Mouse (Mus musculus): Measurements from ENCODE around the gene Nup85. TPM values are rescaled to one million over a fixed set of nuclear protein-coding genes. Genes with fewer than 3 reads are reported as not detected.

The Nup85 gene
- polyA plus RNA-seq, 1 experiment from 2014 or later: 192 TPM

- no peak for ATAC-seq (ENCODE audit: borderline replicate concordance, extremely low read depth, low FRiP score, low TSS enrichment)
- Histone ChIP-seq H3K27me3 (no peaks in the 10 kb centered on the region), H3K4me2 (no peak overlapping the region), H3K9ac (no peak overlapping the region), H3K4me1 (peaks cover 19% of the 10 kb centered on the region), H3K4me3 (no peak overlapping the region), H3K36me3 (peaks cover 5% of the 10 kb centered on the region; the same call in 1 of the 2 replicates), H3K27ac (no peak overlapping the region), H3K9me3 (no peaks in the 10 kb centered on the region)
- WGBS: 90% methylated on average over 7 of the region's 7 CpGs
Measured at GRCm38 (mm10) chr11:115616371-115616770, 52.1 kb downstream of the Nup85 start.

- H3K36me3 ChIP-seq: peaks cover 5% of the 10 kb centered on the region; the same call in 1 of the 2 replicates
- H3K9ac ChIP-seq: no peak overlapping the region
- no peak overlapping the region for H3K27ac ChIP-seq
Measured at GRCm38 (mm10) chr11:115616893-115617292, 52.7 kb downstream of the Nup85 start.

GRCm38 (mm10) chr11:115618001-115618400, 53.8 kb downstream of the Nup85 start:
- WGBS: 75% methylated on average over 2 of the region's 2 CpGs
- no peak overlapping the region for H3K4me2 ChIP-seq
- ATAC-seq (ENCODE audit: borderline replicate concordance, extremely low read depth, low FRiP score, low TSS enrichment): no peak
- H3K27ac ChIP-seq: no peak overlapping the region
- peaks cover 11% of the 10 kb centered on the region for H3K4me1 ChIP-seq
- no peaks in the 10 kb centered on the region for H3K9me3 ChIP-seq
- no peaks in the 10 kb centered on the region for H3K27me3 ChIP-seq
- no peak overlapping the region for H3K9ac ChIP-seq
- peaks cover 12% of the 10 kb centered on the region; the same call in 1 of the 2 replicates for H3K36me3 ChIP-seq
- H3K4me3 ChIP-seq: no peak overlapping the region

More at GRCm38 (mm10) chr11:115616893-115617292, 52.7 kb downstream of the Nup85 start:
- no peak overlapping the region for H3K4me3 ChIP-seq
- H3K4me2 ChIP-seq: no peak overlapping the region
- no peaks in the 10 kb centered on the region for H3K27me3 ChIP-seq
- ATAC-seq (ENCODE audit: borderline replicate concordance, extremely low read depth, low FRiP score, low TSS enrichment): no peak
- WGBS: 81% methylated on average over 6 of the region's 6 CpGs
- H3K4me1 ChIP-seq: peaks cover 14% of the 10 kb centered on the region
- no peaks in the 10 kb centered on the region for H3K9me3 ChIP-seq

- H3K9me3 ChIP-seq: no peaks in the 10 kb centered on the region
- H3K36me3 ChIP-seq: peaks cover 12% of the 10 kb centered on the region; the same call in 1 of the 2 replicates
Measured at GRCm38 (mm10) chr11:115618732-115619516, 54.7 kb downstream of the Nup85 start.

GRCm38 (mm10) chr11:115619949-115620348, 55.7 kb downstream of the Nup85 start:
- H3K4me3 ChIP-seq: no peak overlapping the region
- ATAC-seq (ENCODE audit: borderline replicate concordance, extremely low read depth, low FRiP score, low TSS enrichment): no peak
- no peak overlapping the region for H3K9ac ChIP-seq
- no peak overlapping the region for H3K27ac ChIP-seq
- 91% methylated on average over 7 of the region's 7 CpGs for WGBS
- no peaks in the 10 kb centered on the region for H3K9me3 ChIP-seq
- no peaks in the 10 kb centered on the region for H3K27me3 ChIP-seq
- peaks cover 12% of the 10 kb centered on the region; the same call in 1 of the 2 replicates for H3K36me3 ChIP-seq
- no peak overlapping the region for H3K4me2 ChIP-seq
- no peaks in the 10 kb centered on the region for H3K4me1 ChIP-seq

More at GRCm38 (mm10) chr11:115618732-115619516, 54.7 kb downstream of the Nup85 start:
- Histone ChIP-seq H3K4me2 (no peak overlapping the region), H3K27ac (no peak overlapping the region), H3K4me1 (peaks cover 4% of the 10 kb centered on the region), H3K4me3 (no peak overlapping the region), H3K27me3 (no peaks in the 10 kb centered on the region), H3K9ac (no peak overlapping the region)
- WGBS: 86% methylated on average over 16 of the region's 16 CpGs
- ATAC-seq (ENCODE audit: borderline replicate concordance, extremely low read depth, low FRiP score, low TSS enrichment): no peak

GRCm38 (mm10) chr11:115623487-115624070, 59.3 kb downstream of the Nup85 start:
- Histone ChIP-seq H3K36me3 (peaks cover 12% of the 10 kb centered on the region; the same call in 1 of the 2 replicates), H3K4me3 (no peak overlapping the region), H3K9ac (no peak overlapping the region), H3K9me3 (no peaks in the 10 kb centered on the region), H3K27ac (no peak overlapping the region), H3K4me2 (no peak overlapping the region), H3K27me3 (no peaks in the 10 kb centered on the region), H3K4me1 (peaks cover 9% of the 10 kb centered on the region; the same call in 1 of the 2 replicates)
- ATAC-seq (ENCODE audit: borderline replicate concordance, extremely low read depth, low FRiP score, low TSS enrichment): no peak
- WGBS: 71% methylated on average over 9 of the region's 9 CpGs

- Histone ChIP-seq H3K27me3 (no peaks in the 10 kb centered on the region), H3K9ac (no peak overlapping the region), H3K9me3 (no peaks in the 10 kb centered on the region), H3K4me3 (no peak overlapping the region), H3K4me1 (peaks cover 9% of the 10 kb centered on the region; the same call in 1 of the 2 replicates), H3K4me2 (no peak overlapping the region), H3K27ac (no peak overlapping the region), H3K36me3 (peaks cover 7% of the 10 kb centered on the region; the same call in 1 of the 2 replicates)
- ATAC-seq (ENCODE audit: borderline replicate concordance, extremely low read depth, low FRiP score, low TSS enrichment): no peak
- WGBS: 72% methylated on average over 9 of the region's 9 CpGs
Measured at GRCm38 (mm10) chr11:115625877-115626276, 61.6 kb downstream of the Nup85 start.

GRCm38 (mm10) chr11:115626824-115627616, 62.8 kb downstream of the Nup85 start:
- Histone ChIP-seq H3K9me3 (no peaks in the 10 kb centered on the region), H3K4me3 (peak overlapping the region; percentile 70), H3K9ac (peak overlapping the region; percentile 67), H3K27ac (no peak overlapping the region), H3K4me1 (peaks cover 9% of the 10 kb centered on the region; the same call in 1 of the 2 replicates), H3K4me2 (peak overlapping the region; percentile 91), H3K36me3 (peaks cover 7% of the 10 kb centered on the region; the same call in 1 of the 2 replicates), H3K27me3 (no peaks in the 10 kb centered on the region)
- WGBS: 37% methylated on average over 11 of the region's 11 CpGs
- no peak for ATAC-seq (ENCODE audit: borderline replicate concordance, extremely low read depth, low FRiP score, low TSS enrichment)

- H3K4me2 ChIP-seq: peak within 1 kb of the TSS; percentile 91
- no peaks in the 10 kb centered on the region for H3K27me3 ChIP-seq
- H3K4me3 ChIP-seq: peak within 1 kb of the TSS; percentile 70
- peak within 1 kb of the TSS; percentile 67 for H3K9ac ChIP-seq
- H3K9me3 ChIP-seq: no peaks in the 10 kb centered on the region
- peaks cover 9% of the 10 kb centered on the region; the same call in 1 of the 2 replicates for H3K4me1 ChIP-seq
- peak; percentile 98 for ATAC-seq (ENCODE audit: borderline replicate concordance, extremely low read depth, low FRiP score, low TSS enrichment)
- WGBS: under 1% methylated on average over 47 of the region's 47 CpGs
- H3K36me3 ChIP-seq: no peaks in the 10 kb centered on the region; the same call in 1 of the 2 replicates
- H3K27ac ChIP-seq: no peak within 1 kb of the TSS; the same call in 1 of the 2 replicates
Measured at GRCm38 (mm10) chr11:115627705-115628464, 63.7 kb downstream of the Nup85 start, which contains the start of gene Slc25a19. Gene Slc25a19, minus strand, starts transcription at chr11:115628295.

- WGBS: 48% methylated on average over 13 of the region's 13 CpGs
- Histone ChIP-seq H3K27me3 (no peaks in the 10 kb centered on the region), H3K36me3 (no peaks in the 10 kb centered on the region), H3K4me2 (peak overlapping the region; percentile 91), H3K4me1 (peaks cover 9% of the 10 kb centered on the region; the same call in 1 of the 2 replicates), H3K9me3 (no peaks in the 10 kb centered on the region), H3K4me3 (peak overlapping the region; percentile 70), H3K27ac (no peak overlapping the region), H3K9ac (peak overlapping the region; percentile 28)
- ATAC-seq (ENCODE audit: borderline replicate concordance, extremely low read depth, low FRiP score, low TSS enrichment): peak; percentile 14; the same call in 1 of the 2 replicates
Measured at GRCm38 (mm10) chr11:115628465-115629101, 64.3 kb downstream of the Nup85 start.

Data from lung, embryonic 15.5 days (tissue).